Mouse (Mus musculus): ENCODE measurements around the gene Miga1. TPM values are rescaled to one million over a fixed set of nuclear protein-coding genes. Genes with fewer than 3 reads are reported as not detected.

The Miga1 gene
- total RNA-seq, 2 experiments from 2014 or later: 13.3 to 15.6 TPM

DNA sequence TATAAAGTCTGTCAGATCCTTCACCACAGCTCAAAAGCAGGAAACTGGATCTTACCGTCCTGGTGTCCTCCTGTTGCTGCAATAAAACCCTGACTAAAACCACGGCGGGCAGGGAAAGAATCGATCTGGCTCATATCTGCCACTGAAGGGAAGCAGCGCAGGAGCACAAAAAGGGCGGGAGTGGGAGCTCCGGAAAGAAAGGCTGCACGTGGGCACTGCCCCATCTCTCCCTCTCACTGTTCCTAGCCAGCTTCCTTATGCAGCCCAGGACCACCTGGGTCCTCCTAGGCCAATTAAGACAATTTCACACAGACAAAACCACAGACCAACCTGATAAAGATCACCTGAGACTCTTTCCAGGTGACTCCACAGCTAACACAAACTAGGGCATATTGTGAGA lies 78.8 kb downstream of the Miga1 start:
- intact Hi-C loops (cut with DNase I): loop anchor here (1.0 to 5.0 kb wide), 2 partner anchors 44 to 491 kb away; no protein-coding TSS in a partner anchor
- no peak for DNase-seq

DNA sequence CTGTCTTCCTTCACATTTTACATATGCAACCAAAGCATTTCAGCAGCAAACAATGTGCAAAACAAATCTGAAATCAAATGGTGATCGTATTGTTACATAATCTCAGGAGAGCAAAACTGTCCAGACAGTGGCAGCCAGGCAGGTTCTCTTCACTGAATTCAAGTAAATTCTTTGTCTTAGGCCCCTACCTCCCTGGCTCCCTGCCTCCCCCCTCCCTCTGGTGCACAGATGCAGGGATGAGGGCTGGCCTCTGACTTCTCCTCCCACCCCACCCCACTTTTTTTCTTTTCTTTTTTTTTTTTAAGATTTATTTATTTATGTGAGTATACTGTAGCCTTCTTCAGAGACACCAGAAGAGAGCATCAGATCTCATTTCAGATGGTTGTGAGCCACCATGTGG lies 79.8 kb downstream of the Miga1 start:
- no peak for DNase-seq
- intact Hi-C loops (cut with DNase I): loop anchor here (5.0 kb wide), 1 partner anchor 492 kb away; no protein-coding TSS in a partner anchor

DNA sequence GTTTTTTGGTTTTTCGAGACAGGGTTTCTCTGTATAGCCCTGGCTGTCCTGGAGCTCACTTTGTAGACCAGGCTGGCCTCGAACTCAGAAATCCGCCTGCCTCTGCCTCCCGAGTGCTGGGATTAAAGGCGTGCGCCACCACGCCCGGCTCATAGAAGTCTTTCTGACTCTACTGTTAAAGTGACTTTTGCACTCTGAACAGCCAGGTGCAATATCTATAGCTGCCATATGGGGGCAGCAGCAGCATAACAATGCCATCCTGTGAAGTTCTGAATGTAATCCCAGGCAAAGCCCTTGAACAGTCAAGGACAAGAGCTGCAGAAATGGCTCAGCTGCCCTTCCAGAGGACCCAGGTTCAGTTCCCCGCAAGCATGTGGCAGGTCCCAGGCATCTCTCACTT lies 80.8 kb downstream of the Miga1 start:
- DNase-seq: peak; percentile 86 to 92
- intact Hi-C loops (cut with DNase I): loop anchor here (1.0 kb wide), 1 partner anchor 56 kb away; no protein-coding TSS in a partner anchor

DNA sequence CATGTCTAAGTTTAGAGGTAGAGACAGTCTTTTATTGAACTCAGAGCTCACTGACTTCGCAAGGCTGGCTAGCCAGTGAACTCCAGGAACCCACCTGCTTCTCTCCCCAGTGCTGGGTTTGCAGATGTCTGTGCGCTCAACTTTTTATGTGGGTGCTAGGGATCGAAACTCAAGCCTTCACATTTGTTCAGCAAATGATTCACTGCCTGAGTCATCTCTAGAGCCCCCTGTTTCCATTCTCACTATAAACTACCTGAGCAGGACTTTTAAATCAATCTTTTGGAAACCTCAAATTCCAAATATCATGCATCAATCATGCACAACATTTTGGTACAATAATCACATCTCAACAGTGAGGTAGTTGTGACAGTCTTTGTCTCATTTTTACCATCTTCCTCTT lies 82.7 kb downstream of the Miga1 start:
- no peak for DNase-seq
- intact Hi-C loops (cut with DNase I): no loop called here

DNA sequence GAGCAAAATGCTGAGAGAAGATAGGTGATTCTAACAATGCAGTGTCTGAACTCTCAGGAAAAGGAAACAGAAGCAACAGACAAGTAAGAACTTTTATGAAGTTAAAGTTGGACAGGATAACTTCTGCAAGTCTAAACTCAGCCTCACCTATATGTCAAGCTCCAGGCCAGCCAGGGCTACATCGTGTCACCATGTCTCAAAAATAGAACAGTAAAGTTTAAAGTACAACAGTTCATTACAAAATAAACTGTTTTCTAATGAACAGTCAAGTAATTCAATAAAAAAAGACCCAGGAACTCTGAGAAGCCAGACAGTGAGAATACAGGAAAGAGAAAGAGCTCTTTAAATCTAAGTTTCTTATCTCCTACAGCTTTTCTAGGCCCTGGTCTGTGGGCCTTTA lies 89.7 kb downstream of the Miga1 start:
- intact Hi-C loops (cut with DNase I): no loop called here

DNA sequence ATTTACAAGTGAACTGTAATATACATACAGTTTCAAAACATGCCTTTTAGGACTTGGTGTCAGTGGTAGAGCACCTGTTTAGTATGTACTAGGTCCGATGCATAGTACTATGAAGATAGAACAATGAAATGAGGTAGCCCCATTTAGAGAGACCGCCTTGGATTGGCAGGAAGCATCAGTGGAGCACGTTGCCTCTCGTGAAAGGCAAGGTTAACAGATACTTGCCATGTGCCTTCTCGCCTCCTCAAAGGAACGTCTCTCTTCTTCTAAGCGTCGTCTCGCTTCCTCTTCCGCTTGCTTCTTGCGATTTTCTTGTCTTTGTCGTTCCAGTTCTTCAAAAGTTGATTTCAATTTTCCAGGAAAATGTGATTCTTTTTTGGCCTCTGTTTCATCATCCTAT lies 92.5 kb downstream of the Miga1 start:
- no peak for DNase-seq
- intact Hi-C loops (cut with DNase I): no loop called here

More for the DNA sequence above, 89.7 kb downstream of the Miga1 start:
- DNase-seq: no peak

DNA sequence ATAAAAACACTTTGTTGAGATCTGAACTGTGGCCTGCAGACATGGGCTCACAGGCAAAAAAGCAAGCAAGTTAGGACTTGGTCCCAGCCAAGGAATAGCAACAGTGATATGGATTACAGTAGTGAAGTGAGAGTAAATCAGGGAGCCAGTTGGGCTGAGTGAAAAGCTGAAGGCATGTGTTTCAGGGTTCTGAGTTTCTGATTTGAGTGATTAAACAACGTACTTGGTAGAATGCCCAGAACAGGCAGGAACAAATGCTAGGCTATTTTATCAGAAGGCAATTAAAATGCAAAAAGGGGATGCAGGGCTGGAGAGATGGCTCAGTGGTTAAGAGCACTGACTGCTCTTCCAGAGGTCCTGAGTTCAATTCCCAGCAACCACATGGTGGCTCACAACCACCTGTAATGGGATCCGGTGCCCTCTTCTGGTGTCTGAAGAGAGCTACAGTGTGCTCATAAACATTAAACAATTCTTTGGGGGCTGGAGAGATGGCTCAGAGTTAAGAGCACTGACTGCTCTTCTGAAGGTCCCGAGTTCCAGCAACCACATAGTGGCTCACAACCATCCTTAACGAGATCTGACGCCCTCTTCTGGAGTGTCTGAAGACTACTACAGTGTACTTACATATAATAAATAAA lies 94.8 kb downstream of the Miga1 start:
- intact Hi-C loops (cut with DNase I): no loop called here
- no peak for DNase-seq

DNA sequence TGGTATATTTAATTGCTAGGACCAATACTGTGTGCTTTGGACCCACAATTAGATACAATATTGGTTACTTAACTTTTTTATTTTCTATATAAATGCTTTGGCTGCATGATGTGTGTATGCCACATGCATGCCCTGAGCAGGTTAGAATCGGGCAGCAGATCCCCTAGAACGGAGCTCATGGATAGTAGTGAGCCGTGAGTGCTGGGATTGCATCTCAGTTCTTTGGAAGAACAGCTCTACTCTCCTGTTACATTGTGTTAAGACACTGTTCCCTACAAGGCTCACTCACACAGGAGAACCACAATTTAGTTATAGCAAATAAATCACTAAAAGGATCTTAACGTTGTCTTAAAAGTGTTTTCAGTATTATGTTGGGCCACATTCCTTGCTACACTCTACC lies 96.9 kb downstream of the Miga1 start:
- intact Hi-C loops (cut with DNase I): no loop called here
- no peak for DNase-seq

DNA sequence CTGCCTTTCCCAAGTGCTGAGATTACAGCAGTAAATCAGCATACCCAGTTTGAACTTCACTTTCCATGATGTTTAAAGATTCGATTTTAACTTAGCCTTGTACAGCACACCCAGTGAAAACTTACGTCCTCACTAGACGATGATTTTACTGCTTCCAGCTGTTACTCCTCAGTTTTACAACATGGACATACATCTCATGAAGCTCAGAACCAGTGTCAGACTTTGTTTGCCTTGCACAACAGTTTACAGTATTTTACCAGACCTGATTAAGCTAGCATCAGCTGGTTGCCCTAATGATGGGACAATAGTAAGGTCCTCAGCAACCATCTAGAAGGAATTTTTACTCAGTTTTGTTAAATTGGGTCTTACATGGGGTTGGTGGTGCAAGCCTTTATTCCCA lies 99.1 kb downstream of the Miga1 start:
- DNase-seq: no peak
- intact Hi-C loops (cut with DNase I): no loop called here

DNA sequence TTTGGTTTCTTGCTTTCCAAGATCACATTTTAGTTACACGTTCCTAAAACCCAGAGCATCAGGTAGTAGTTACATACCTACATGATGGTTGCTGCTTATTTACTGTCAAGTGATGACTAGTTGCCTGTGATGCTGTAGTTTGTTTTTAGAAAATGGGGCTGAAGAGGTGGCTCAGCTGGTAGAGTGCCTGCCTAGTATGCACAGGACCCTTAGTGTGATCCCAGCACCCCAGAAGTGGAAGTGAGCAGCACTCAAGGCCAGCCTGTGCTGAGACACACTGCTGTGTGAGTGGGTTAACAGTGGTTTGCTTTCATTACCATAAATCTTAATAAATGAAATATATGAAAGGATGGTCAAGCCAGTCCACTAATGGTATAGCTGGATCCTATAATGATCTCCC lies 100.6 kb downstream of the Miga1 start:
- intact Hi-C loops (cut with DNase I): no loop called here

DNA sequence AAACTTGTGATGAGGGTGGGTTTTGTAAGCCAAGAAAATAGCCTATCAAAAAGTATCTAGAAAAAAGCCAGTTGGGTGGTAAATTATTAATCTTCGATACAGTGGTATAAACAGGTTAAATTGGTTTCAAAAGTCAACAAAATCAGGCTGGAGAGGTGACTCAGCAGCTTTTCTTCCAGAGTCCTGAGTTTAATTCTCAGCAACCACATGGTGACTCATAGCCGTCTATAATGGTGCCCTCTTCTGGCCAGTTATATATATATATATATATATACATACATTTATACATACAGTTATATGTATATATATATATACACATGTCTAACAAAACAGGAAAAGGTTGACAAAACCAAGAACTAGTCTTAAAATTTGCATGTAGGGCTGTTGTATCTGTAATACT lies 101.4 kb downstream of the Miga1 start:
- no peak for DNase-seq
- intact Hi-C loops (cut with DNase I): no loop called here

More for the DNA sequence above, 100.6 kb downstream of the Miga1 start:
- DNase-seq: no peak

DNA sequence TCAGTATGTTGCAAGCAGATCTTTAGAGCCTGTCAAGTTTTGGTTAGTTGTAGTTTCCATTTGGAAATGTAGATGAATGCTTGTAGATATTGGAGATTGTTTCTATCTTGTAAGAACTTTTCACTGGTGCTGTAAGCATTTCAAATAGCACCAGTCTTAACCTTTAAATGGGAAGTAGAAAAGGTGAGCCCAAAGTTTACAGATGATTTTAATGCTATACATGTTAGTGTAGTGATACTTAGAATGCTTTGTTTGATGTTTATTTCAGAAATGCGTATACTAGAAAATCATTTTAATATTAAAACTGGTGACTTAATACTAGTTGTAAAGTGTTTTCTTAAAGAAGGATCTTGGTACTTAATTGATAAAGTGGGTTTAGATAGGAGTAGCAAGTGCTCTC lies 104.4 kb downstream of the Miga1 start:
- intact Hi-C loops (cut with DNase I): no loop called here
- no peak for DNase-seq

DNA sequence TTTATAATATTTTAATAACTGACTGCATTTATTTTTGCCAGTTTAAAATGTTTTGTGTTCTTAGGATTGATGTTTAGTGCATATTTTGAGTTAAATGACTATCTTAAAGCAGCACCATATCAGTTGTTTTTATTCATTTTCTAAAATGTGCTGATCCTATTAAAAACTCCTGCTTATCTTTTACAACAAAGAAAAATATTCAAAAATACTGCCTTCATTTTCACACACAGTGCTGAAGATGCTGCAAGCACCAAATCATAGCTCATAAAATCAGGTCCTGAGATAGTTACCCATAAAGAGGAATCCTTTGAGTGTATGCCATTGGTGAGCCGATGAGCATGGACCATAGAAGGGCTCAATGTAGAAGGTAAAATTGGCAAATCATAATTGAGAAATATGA lies 105.0 kb downstream of the Miga1 start:
- no peak for DNase-seq
- intact Hi-C loops (cut with DNase I): no loop called here

DNA sequence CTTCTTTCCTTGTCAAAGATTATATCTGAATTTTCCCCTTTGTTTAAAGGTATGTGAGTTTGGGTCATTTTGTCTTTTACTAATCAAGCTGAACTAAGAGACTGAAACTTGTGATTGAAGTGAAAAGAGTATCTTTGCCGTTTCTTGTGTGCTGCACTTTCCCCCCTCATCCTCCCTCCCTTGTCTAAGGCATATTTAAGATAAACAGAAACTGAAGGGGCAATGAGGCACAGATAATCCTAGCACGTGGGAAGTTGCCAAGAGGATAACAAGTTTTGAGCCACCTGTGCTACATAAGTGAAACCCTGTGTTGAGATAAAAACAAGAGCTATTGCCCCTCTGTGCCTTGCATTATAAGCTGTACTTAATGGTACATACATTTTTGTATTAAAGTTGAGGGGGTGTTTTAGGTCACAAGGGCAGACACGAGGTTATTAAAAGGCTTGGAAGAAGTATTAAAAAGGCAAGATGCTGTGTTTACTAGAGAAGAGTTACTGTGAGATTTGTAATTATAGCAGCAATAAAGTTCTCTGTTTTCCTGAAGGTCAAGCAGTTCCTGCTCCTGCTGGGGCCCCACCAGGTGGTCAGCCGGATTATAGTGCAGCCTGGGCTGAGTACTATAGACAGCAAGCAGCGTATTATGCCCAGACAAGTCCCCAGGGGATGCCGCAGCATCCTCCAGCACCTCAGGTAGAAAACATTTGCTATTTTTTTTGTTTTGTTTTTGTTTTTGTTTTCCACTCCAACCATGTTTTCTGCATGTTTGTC lies 108.7 kb downstream of the Miga1 start:
- peak in 1 of 2 experiments; percentile 18 for DNase-seq
- intact Hi-C loops (cut with DNase I): loop anchor here (2.0 to 5.0 kb wide), 2 partner anchors 15 to 119 kb away; no protein-coding TSS in a partner anchor

DNA sequence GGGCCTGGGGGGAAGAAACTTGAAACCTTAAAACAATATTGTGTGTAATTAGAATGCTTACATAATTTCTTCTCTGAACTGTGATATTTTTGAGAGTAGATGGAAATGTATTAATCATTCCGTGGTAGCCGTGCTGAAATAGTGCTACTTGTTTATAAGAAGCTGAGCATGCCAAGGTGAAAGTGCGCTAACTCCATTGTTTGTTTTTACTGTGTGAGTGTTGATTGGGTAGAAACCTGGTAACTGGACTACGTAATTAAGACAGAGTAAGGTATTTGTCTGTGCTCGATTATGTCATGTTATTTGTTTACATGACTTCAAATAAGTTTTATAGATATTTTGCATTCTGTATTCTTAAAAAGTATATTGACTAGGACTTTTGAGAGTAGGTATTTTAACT lies 110.9 kb downstream of the Miga1 start:
- intact Hi-C loops (cut with DNase I): no loop called here
- no peak for DNase-seq

DNA sequence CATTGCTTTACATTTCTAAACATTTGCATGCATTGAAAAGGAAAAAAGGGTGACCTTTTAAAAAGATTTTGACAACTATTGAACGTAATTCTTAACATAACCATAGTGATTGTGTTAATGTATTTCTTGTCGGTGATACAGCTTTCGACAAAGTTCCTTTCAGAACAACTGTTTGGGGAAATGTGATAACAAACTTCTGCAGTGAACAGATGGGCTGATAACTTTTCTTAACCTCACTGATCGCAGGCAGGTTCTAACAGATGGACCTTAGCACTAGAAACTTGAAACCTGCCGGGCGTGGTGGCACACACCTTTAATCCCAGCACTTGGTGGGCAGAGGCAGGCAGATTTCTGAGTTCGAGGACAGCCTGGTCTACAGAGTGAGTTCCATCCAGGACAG lies 111.4 kb downstream of the Miga1 start:
- intact Hi-C loops (cut with DNase I): no loop called here
- no peak for DNase-seq

DNA sequence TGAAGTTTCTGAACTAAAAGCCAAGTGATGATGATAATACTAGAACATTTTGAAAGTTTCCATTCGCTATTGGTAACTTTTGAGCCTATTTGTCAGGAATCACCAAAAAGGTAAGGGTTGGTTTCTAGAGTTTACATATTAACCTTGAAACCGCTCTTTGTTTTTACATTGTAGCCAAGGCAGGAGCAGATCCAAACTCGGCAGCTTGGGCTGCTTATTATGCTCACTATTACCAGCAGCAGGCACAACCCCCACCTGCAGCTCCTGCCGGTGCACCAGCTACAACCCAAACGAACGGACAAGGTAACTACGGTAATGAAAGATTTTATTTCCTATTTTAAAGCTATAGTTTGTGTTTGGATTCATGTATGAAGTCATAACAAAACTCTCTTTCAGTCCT lies 114.3 kb downstream of the Miga1 start:
- intact Hi-C loops (cut with DNase I): no loop called here

DNA sequence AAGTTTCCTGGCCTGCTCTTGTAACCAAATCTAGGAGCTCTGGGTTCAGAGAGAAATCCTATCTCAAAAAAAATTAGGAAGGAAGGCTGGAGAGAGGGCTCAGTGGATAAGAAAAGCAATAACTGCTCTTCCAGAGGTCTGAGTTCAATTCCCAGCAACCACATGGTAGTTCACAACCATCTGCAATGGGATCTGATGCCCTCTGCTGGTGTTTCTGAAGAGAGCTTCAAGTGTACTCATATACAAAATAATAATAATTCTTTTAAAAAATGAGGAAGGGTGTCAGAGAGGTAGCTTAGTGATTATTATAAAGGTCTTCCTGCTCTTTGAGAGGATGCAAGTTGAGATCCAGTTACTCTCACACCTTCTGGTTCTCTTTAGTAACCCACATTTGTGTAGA lies 115.3 kb downstream of the Miga1 start:
- no peak for DNase-seq
- intact Hi-C loops (cut with DNase I): no loop called here

More for the DNA sequence above, 114.3 kb downstream of the Miga1 start:
- no peak for DNase-seq
